Mouse (Mus musculus): ENCODE results near the gene Rftn1. TPM values are rescaled to one million over a fixed set of nuclear protein-coding genes. Genes with fewer than 3 reads are reported as not detected.
"Not testable (repeated sequence)": the region's sequence is repeated elsewhere in the genome, so short reads cannot be mapped to it uniquely, and the experiment has no call there.

Gene Rftn1
- polyA plus RNA-seq, 1 experiment: not detected

DNA sequence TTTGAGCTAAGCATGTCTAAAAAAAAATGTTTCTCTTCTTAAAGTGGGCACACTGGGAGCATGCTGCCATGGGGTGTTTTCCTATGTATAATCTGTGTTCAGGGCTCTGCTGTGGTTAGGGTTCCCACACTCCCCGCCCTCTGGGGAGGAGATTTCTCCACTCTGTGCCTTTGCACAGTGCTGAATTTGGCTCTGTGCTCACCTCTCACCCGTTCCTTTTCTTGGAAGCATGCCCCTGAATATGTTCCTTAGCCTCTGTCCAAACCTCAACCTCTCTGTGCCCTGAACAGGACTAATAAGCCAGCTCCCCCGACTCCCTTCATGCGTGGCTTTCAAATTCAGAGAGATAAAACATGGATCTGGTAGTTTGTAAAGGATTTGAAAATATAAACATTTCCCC lies 39.1 kb upstream of the Rftn1 start:
- no peak for TF ChIP-seq CTCF (IDR thresholded peaks at IDR 0.05; ENCODE audit: insufficient read depth, low read depth, low read length)
- no peak for TF ChIP-seq POLR2A (IDR thresholded peaks at IDR 0.05; ENCODE audit: insufficient read depth, low read depth, low read length)
- Histone ChIP-seq H3K4me1 (ENCODE audit: control insufficient read depth, insufficient read depth, low read length) (no peaks in the 10 kb centered on the region), H3K4me3 (ENCODE audit: insufficient read depth, low read depth, low read length) (no peak overlapping the region), H3K27ac (ENCODE audit: insufficient read depth, low read depth, low read length) (no peak overlapping the region)
- WGBS: 63% methylated on average over 4 of the region's 4 CpGs

DNA sequence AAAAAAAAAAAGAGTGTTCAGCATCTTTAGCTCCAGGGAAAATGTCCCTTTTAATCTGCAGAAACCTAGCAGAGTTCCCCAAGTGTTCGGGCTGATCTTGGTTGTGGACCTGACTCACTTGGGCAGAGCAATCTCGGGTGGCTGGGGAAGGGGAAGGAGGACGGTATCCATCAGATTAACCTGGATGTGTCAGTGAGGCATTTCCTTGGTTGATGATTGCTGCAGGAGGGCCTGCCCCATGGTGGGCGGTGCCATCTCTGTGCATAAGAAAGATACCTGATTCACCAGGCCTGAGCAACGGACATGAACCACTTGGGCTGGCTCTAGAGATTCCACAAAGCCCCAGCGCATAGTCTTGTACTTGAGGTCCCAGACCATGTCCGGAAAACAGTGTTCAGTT lies 36.9 kb upstream of the Rftn1 start:
- no peak overlapping the region for H3K4me3 ChIP-seq (ENCODE audit: insufficient read depth, low read depth, low read length)
- no peak overlapping the region for H3K27ac ChIP-seq (ENCODE audit: insufficient read depth, low read depth, low read length)
- WGBS: 90% methylated on average over 7 of the region's 7 CpGs
- H3K4me1 ChIP-seq (ENCODE audit: control insufficient read depth, insufficient read depth, low read length): no peaks in the 10 kb centered on the region
- TF ChIP-seq CTCF (IDR thresholded peaks at IDR 0.05; ENCODE audit: insufficient read depth, low read depth, low read length) (no peak), POLR2A (IDR thresholded peaks at IDR 0.05; ENCODE audit: insufficient read depth, low read depth, low read length) (no peak)

DNA sequence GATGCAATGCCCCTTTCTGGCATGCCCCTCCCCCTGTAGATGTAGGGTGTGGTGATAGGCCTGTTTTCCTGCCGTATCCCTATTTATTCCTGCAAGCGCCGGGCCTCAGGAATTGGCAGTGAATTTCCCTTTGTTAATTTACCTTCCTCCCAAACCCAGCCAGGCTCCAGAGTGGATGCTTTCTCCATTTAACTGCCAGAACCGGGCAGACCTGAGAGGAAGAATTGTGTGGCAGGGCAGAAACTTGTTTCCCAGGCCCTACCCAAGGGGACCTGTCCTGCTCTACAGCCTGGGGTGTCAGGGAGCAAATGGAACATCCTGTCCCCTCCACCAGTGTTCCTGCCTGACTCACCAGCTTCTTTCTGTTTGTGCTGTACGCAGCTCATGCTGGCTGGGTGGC lies 34.2 kb upstream of the Rftn1 start:
- no peaks in the 10 kb centered on the region for H3K4me1 ChIP-seq (ENCODE audit: control insufficient read depth, insufficient read depth, low read length)
- no peak overlapping the region for H3K27ac ChIP-seq (ENCODE audit: insufficient read depth, low read depth, low read length)
- no peak overlapping the region for H3K4me3 ChIP-seq (ENCODE audit: insufficient read depth, low read depth, low read length)
- TF ChIP-seq POLR2A (IDR thresholded peaks at IDR 0.05; ENCODE audit: insufficient read depth, low read depth, low read length) (no peak), CTCF (IDR thresholded peaks at IDR 0.05; ENCODE audit: insufficient read depth, low read depth, low read length) (no peak)
- 66% methylated on average over 5 of the region's 5 CpGs for WGBS

DNA sequence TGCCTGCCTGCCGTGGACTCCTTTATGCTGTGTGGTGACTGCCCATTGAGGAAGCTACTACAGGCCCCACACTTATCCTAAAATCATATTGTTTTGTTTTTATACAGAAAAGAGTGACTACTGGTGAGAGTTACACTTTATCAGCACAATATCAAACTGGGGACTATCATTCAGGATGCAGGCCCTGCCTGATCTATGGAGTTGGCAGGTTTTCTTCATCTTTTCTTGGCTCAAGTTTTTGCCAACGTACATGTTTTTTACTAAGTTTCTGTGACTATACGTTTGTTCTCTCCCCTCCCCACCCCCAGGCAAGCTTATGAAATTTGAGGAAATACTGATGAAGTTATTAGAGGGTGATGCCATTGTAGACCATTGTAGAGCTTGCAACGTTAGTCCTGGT lies 27.5 kb upstream of the Rftn1 start:
- TF ChIP-seq CTCF (IDR thresholded peaks at IDR 0.05; ENCODE audit: insufficient read depth, low read depth, low read length): no peak
- no peak for TF ChIP-seq POLR2A (IDR thresholded peaks at IDR 0.05; ENCODE audit: insufficient read depth, low read depth, low read length)
- 87% methylated on average over 4 of the region's 4 CpGs for WGBS
- no peak overlapping the region for H3K27ac ChIP-seq (ENCODE audit: insufficient read depth, low read depth, low read length)
- no peaks in the 10 kb centered on the region for H3K4me1 ChIP-seq (ENCODE audit: control insufficient read depth, insufficient read depth, low read length)
- H3K4me3 ChIP-seq (ENCODE audit: insufficient read depth, low read depth, low read length): no peak overlapping the region

DNA sequence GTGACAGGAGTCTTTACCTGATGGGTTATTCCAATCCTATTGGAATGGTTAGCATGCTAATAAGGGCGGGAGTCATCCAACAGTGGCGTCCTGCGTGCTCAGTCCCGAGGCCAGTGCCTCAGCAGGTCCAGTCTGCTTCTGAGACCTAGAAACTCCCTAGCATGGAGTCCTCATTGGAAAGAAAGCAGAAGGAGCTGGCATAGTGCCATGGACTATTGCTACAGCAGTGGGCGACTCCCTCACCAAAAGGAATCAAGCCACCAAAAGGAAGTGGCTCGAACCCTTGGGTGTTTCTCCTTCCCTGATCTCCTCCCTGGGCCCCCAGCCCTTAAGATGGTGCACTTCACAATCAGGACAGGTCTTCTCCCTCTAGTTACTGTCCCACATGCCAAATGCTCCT lies 24.6 kb upstream of the Rftn1 start:
- Histone ChIP-seq H3K27ac (ENCODE audit: insufficient read depth, low read depth, low read length) (no peak overlapping the region), H3K4me3 (ENCODE audit: insufficient read depth, low read depth, low read length) (no peak overlapping the region), H3K4me1 (ENCODE audit: control insufficient read depth, insufficient read depth, low read length) (no peaks in the 10 kb centered on the region)
- TF ChIP-seq CTCF (IDR thresholded peaks at IDR 0.05; ENCODE audit: insufficient read depth, low read depth, low read length) (no peak), POLR2A (IDR thresholded peaks at IDR 0.05; ENCODE audit: insufficient read depth, low read depth, low read length) (no peak)
- 89% methylated on average over 6 of the region's 6 CpGs for WGBS

DNA sequence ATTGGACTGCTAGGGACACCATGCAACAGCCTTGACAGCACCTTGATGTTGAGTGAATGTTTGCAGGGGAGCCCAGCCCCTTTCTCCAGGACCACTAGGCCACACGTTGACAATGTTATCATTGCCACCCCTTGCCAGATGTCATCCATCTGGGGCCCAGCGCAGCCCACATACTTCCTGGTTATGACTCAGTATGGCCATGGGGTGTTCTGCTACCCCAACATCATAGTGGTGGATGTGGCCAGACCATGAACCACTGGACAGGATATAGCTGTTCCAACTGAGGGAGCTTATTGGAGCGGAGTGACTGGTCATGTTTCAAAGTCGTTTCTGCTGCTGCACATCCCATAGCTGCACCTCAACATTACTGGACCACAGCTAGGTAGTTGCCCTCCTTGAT lies 22.6 kb upstream of the Rftn1 start:
- 92% methylated on average over 4 of the region's 4 CpGs for WGBS
- Histone ChIP-seq H3K4me1 (ENCODE audit: control insufficient read depth, insufficient read depth, low read length) (no peaks in the 10 kb centered on the region), H3K27ac (ENCODE audit: insufficient read depth, low read depth, low read length) (no peak overlapping the region), H3K4me3 (ENCODE audit: insufficient read depth, low read depth, low read length) (no peak overlapping the region)
- TF ChIP-seq POLR2A (IDR thresholded peaks at IDR 0.05; ENCODE audit: insufficient read depth, low read depth, low read length) (no peak), CTCF (IDR thresholded peaks at IDR 0.05; ENCODE audit: insufficient read depth, low read depth, low read length) (no peak)

DNA sequence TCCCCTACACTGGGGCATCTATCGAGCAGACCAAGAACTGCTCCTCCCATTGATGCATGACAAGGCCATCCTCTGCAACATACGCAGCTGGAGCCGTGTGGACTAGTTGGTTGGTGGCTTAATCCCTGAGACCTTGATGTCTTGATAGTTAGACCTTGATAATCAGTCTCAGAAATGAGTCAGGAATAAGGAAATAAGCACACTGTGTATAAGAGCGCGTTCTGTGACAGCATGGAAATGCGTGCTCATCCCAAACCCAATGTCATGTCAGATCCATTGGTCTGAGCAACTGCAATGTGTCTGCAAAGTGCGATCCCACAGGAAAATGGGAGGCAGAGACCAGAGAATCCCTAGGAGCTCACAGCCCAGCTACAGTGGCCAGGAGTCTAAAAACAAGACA lies 21.3 kb upstream of the Rftn1 start:
- Histone ChIP-seq H3K4me3 (ENCODE audit: insufficient read depth, low read depth, low read length) (no peak overlapping the region), H3K4me1 (ENCODE audit: control insufficient read depth, insufficient read depth, low read length) (no peaks in the 10 kb centered on the region), H3K27ac (ENCODE audit: insufficient read depth, low read depth, low read length) (no peak overlapping the region)
- no peak for TF ChIP-seq POLR2A (IDR thresholded peaks at IDR 0.05; ENCODE audit: insufficient read depth, low read depth, low read length)
- no peak for TF ChIP-seq CTCF (IDR thresholded peaks at IDR 0.05; ENCODE audit: insufficient read depth, low read depth, low read length)
- 93% methylated on average over 7 of the region's 7 CpGs for WGBS

DNA sequence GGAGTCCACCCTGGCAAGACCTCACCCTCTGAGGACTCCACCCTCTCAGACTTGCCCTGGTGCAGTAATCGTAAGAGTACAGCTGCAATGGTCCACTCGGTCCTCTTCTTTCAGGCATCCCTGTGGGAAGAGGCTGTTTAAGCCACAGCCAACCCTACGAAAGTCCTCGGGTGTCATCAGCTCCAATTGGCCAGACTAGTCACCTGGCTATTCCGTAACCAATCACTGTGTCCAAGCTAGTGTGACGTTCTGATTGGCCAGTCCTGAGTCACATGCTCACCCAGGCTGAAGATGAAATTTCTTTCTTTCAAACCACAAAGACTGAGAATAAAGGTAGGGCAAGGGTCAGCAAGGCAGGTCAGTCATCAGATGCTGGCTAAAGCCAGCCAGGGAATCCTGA lies 19.4 kb upstream of the Rftn1 start:
- no peak for TF ChIP-seq CTCF (IDR thresholded peaks at IDR 0.05; ENCODE audit: insufficient read depth, low read depth, low read length)
- TF ChIP-seq POLR2A (IDR thresholded peaks at IDR 0.05; ENCODE audit: insufficient read depth, low read depth, low read length): no peak
- 96% methylated on average over 6 of the region's 6 CpGs for WGBS
- Histone ChIP-seq H3K4me1 (ENCODE audit: control insufficient read depth, insufficient read depth, low read length) (no peaks in the 10 kb centered on the region), H3K27ac (ENCODE audit: insufficient read depth, low read depth, low read length) (no peak overlapping the region), H3K4me3 (ENCODE audit: insufficient read depth, low read depth, low read length) (no peak overlapping the region)

DNA sequence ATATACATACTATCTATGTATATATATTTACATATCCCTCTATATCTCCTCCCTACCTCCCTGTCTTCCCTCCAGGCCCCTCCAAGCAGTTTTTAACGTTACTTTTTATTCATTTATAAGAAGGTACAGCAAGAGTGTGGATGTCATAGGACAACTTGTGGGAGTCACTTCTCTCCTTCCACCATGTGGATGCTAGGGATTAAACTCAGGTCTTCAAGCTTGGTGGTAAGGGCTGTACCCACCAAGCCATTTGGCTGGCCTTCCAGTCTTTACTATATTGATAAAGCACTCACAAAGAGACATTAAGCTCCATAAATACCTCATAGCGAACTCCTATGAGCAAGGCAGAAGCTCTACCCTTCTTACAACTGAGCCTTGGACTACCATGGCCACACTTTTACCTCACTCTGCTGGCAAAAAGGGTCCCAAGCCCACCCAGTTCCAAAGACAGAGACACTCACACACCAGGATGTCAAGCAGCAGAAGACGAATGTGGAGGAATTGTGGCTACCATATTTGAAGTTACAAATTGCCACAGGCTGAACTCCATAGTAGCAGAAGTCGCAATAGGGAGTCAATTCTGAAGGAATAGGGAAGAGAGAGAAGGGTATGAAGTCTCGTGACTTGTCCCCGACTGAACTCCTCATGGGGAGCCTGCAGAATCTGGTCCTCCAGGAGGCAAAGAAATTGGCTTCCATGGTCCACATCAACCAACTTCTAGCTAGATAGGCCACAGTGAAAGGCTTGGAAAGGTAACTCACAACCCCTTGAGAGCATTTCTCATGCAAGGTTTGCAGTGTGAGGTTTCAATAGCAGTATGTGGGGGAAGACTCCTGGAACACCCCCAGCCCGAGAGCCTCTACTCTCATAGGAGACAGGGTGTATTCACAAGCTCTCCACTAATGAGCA lies 17.9 kb upstream of the Rftn1 start:
- Histone ChIP-seq H3K4me3 (ENCODE audit: insufficient read depth, low read depth, low read length) (no peak overlapping the region), H3K27ac (ENCODE audit: insufficient read depth, low read depth, low read length) (no peak overlapping the region), H3K4me1 (ENCODE audit: control insufficient read depth, insufficient read depth, low read length) (no peaks in the 10 kb centered on the region)
- TF ChIP-seq POLR2A (IDR thresholded peaks at IDR 0.05; ENCODE audit: insufficient read depth, low read depth, low read length): no peak
- TF ChIP-seq CTCF (IDR thresholded peaks at IDR 0.05; ENCODE audit: insufficient read depth, low read depth, low read length): no peak
- WGBS: 93% methylated on average over 7 of the region's 7 CpGs

DNA sequence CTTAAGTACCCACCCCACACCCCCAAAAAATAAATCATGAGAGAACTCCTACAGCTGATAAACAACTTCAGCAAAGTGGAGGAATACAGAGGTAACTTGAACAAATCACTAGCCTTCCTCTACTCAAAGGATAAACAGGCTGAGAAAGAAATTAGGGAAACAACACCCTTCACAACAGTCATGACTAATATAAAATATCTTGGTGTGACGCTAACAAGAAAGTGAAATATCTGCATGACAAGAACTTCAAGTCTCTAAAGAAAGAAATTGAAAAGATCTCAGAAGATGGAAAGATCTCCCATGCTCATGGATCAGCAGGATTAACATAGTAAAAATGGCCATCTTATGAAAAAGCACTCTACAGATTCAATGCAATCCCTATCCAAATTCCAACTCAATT lies 15.8 kb upstream of the Rftn1 start:
- not testable (repeated sequence) for H3K27ac ChIP-seq (ENCODE audit: insufficient read depth, low read depth, low read length); H3K4me3 ChIP-seq (ENCODE audit: insufficient read depth, low read depth, low read length)
- WGBS: 91% methylated on average over 1 of the region's 1 CpGs

DNA sequence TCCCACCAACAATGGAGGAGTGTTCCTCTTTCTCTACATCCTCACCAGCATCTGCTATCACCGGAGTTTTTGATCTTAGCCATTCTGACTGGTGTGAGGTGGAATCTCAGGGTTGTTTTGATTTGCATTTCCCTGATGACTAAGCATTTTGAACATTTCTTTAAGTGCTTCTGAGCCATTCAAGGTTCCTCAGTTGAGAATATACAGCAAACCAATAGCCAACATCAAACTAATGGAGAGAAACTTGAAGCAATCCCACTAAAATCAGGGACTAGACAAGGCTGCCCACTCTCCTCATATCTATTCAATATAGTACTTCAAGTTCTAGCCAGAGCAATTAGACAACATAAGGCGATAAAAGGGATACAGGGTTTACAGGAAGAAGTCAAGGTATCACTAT lies 15.4 kb upstream of the Rftn1 start:
- H3K4me1 ChIP-seq (ENCODE audit: control insufficient read depth, insufficient read depth, low read length); H3K27ac ChIP-seq (ENCODE audit: insufficient read depth, low read depth, low read length); H3K4me3 ChIP-seq (ENCODE audit: insufficient read depth, low read depth, low read length): not testable (repeated sequence)
- 93% methylated on average over 2 of the region's 2 CpGs for WGBS

More for the DNA sequence above, 15.8 kb upstream of the Rftn1 start:
- H3K4me1 ChIP-seq (ENCODE audit: control insufficient read depth, insufficient read depth, low read length): not testable (repeated sequence)
